Mouse (Mus musculus) erythroblast, embryonic 14.5 days (primary cell): ENCODE data around the gene Krtap19-5.

Experiments
- GATA1 ChIP-seq: IDR thresholded peaks from 2 replicates; pipeline ENCODE4 v1.6.1; 2012; ENCODE audit warnings: low read length, inconsistent platforms, mixed read lengths
- TAL1 ChIP-seq: IDR thresholded peaks from 3 replicates; pipeline ENCODE4 v1.6.1; 2012; ENCODE audit warnings: low read length, inconsistent platforms, mixed read lengths

- TF ChIP-seq TAL1 (no peak), GATA1 (no peak)
Measured at GRCm38 (mm10) chr16:88869311-88869710, 26.9 kb downstream of the Krtap19-5 start, which contains the start of gene Krtap19-1.
